8 mouse cellular contexts compared by ENCODE assay signal in genomic region chr1:58652480-58653403, GRCm38 (mm10). TPM values are rescaled to one million over a fixed set of nuclear protein-coding genes. Genes with fewer than 3 reads are reported as not detected.
DNase-seq lines count a peak whose midpoint lies in the region; ATAC-seq and TF ChIP-seq lines count a peak whose summit lies in the region.

No protein-coding gene starts in this region.

- H3K4me3 ChIP-seq in embryonic facial prominence, embryonic 14.5 days (ENCODE audit: low read depth, low read length): peak overlapping the region; percentile 61
- H3K4me3 ChIP-seq in liver, adult 2 months (ENCODE audit: insufficient read depth, low read depth, low read length): peak overlapping the region; percentile 97

- no peaks in the 10 kb centered on the region for H3K79me2 ChIP-seq in liver, adult 2 months (ENCODE audit: control insufficient read depth, insufficient read depth, low read length)

- 2% methylated on average over 37 of the region's 37 CpGs for WGBS in embryonic facial prominence, embryonic 14.5 days
- under 1% methylated on average over 37 of the region's 37 CpGs for WGBS in liver, adult 2 months

- no peaks in the 10 kb centered on the region for H3K27me3 ChIP-seq in embryonic facial prominence, embryonic 14.5 days (replicated peaks; ENCODE audit: control insufficient read depth, insufficient read depth, low read length)
- H3K27me3 ChIP-seq in liver, adult 2 months (ENCODE audit: control insufficient read depth, insufficient read depth, low read length): no peaks in the 10 kb centered on the region

- H3K4me2 ChIP-seq in embryonic facial prominence, embryonic 14.5 days (ENCODE audit: low read depth, low read length): peak overlapping the region; percentile 68

- no peak for TF ChIP-seq POLR2A in liver, adult 2 months (IDR thresholded peaks at IDR 0.05; ENCODE audit: extremely low read depth, insufficient read depth, low read length)

- H3K9ac ChIP-seq in embryonic facial prominence, embryonic 14.5 days (ENCODE audit: low read depth, low read length): peak overlapping the region; percentile 81
- H3K9ac ChIP-seq in liver, adult 2 months (ENCODE audit: low read depth, low read length): peak overlapping the region; percentile 90

- H3K27ac ChIP-seq in embryonic facial prominence, embryonic 14.5 days (replicated peaks; ENCODE audit: low read depth, low read length): peak overlapping the region; percentile 55
- peak overlapping the region; percentile 92 for H3K27ac ChIP-seq in liver, adult 2 months (replicated peaks; ENCODE audit: insufficient read depth, low read depth, low read length)

- ATAC-seq in embryonic facial prominence, embryonic 14.5 days (ENCODE audit: low read depth): peak; percentile 86
- ATAC-seq in monocyte, adult 5-6 weeks (replicated peaks; ENCODE audit: insufficient number of reproducible peaks, low FRiP score, low TSS enrichment, poor library complexity, severe bottlenecking): peak; percentile 88

- H3K9me3 ChIP-seq in embryonic facial prominence, embryonic 14.5 days (ENCODE audit: control insufficient read depth, low read length): no peaks in the 10 kb centered on the region

- H3K36me3 ChIP-seq in embryonic facial prominence, embryonic 14.5 days (ENCODE audit: control insufficient read depth, insufficient read depth, low read length): no peaks in the 10 kb centered on the region
- H3K36me3 ChIP-seq in liver, adult 2 months (ENCODE audit: control insufficient read depth, insufficient read depth, low read length): peaks cover 2% of the 10 kb centered on the region; the same call in 1 of the 2 replicates

- peak; percentile 79 for DNase-seq in 3T3-L1 (ENCODE audit: low read depth, low spot score)
- DNase-seq in adrenal gland, postnatal 36 days: peak; percentile 69 to 76
- DNase-seq in embryonic facial prominence, embryonic 14.5 days (ENCODE audit: low spot score): peak; percentile 56
- peak; percentile 56 for DNase-seq in heart, adult 8-10 months (ENCODE audit: low spot score)
- peak; percentile 77 for DNase-seq in kidney, adult 9 months
- peak; percentile 67 for DNase-seq in liver, adult 2 months (ENCODE audit: extremely low read depth, low read depth, low spot score)
- peak; percentile 61 to 86 for DNase-seq in spleen, postnatal 4 days (ENCODE audit: low spot score in 2 of 2)

- H3K4me1 ChIP-seq in embryonic facial prominence, embryonic 14.5 days (ENCODE audit: control insufficient read depth, insufficient read depth, low read length): no peaks in the 10 kb centered on the region
- H3K4me1 ChIP-seq in liver, adult 2 months (ENCODE audit: control insufficient read depth, insufficient read depth, low read length): peaks cover 2% of the 10 kb centered on the region; the same call in 1 of the 2 replicates

- TF ChIP-seq CTCF in liver, adult 2 months (IDR thresholded peaks at IDR 0.05; ENCODE audit: low read depth, low read length): no peak

RNA-seq across cellular contexts. Expression of gene Als2cr12, which starts 43.0 kb away (rescaled TPM):
- total RNA-seq in adrenal gland, postnatal 36 days (2021): 1 to 10 TPM in 1 of 2 experiments, under 1 TPM in 1; 0.86 to 3.0 TPM
- 0.13 and 0.22 TPM in 2 replicates for polyA plus RNA-seq in embryonic facial prominence, embryonic 14.5 days (2014; fragmentation: Nextera tagmentation; extraction: Ambion mirVana)
- total RNA-seq in heart, adult 8-10 months (2022): not detected
- 0.13 and 0.74 TPM in 2 replicates for total RNA-seq in liver, adult 2 months (2014; rRNA removed)
- polyA plus RNA-seq in liver, adult 2 months (2012; rRNA removed): 0.07 TPM in 1 of 2 replicates, not detected in the other
- not detected in 3 replicates for total RNA-seq in monocyte, adult 5-6 weeks (2017)

RNA-seq across cellular contexts. Expression of gene Cflar, which starts 58.6 kb away (rescaled TPM):
- 100 to 1,000 TPM; 110 to 114 TPM for total RNA-seq in adrenal gland, postnatal 36 days (2021)
- 32.4 and 33.9 TPM in 2 replicates for polyA plus RNA-seq in embryonic facial prominence, embryonic 14.5 days (2014; fragmentation: Nextera tagmentation; extraction: Ambion mirVana)
- 10 to 100 TPM; 43.5 to 60.4 (median 50.3) TPM for total RNA-seq in heart, adult 8-10 months (2022)
- 95.0 and 98.7 TPM in 2 replicates for total RNA-seq in liver, adult 2 months (2014; rRNA removed)
- polyA plus RNA-seq in liver, adult 2 months (2012; rRNA removed): 43.5 and 45.7 TPM in 2 replicates
- 127 to 227 TPM (median 128 TPM) in 3 replicates for total RNA-seq in monocyte, adult 5-6 weeks (2017)

Comparison
In these comparisons a context has a peak if more than half of its experiments do, and no peak if none do; other contexts are left out.
1. Peak in every context shown above with its lines: DNase-seq, ATAC-seq, H3K4me3 ChIP-seq and H3K27ac ChIP-seq.